Mouse (Mus musculus) C2C12 (cell line): ENCODE measurements around the gene Dusp28. TPM values are rescaled to one million over a fixed set of nuclear protein-coding genes. Genes with fewer than 3 reads are reported as not detected.

Experiments used
- H3K27me3 ChIP-seq: one replicate; pipeline ENCODE4 v1.6.1; 2011; ENCODE audit not compliant: control insufficient read depth, insufficient read depth, insufficient read length
- H3K36me3 ChIP-seq: one replicate; pipeline ENCODE4 v1.6.1; 2011; ENCODE audit not compliant: control insufficient read depth, insufficient read depth
- H3K4me3 ChIP-seq: one replicate; pipeline ENCODE4 v1.5.1; 2011; ENCODE audit warnings: mild to moderate bottlenecking, control low read depth; ENCODE audit not compliant: poor library complexity, insufficient read depth, severe bottlenecking
- H3K79me2 ChIP-seq: one replicate; pipeline ENCODE4 v1.6.1; 2011; ENCODE audit not compliant: control insufficient read depth, insufficient read depth
- H3K79me3 ChIP-seq: one replicate; pipeline ENCODE4 v1.6.1; 2011; ENCODE audit warnings: low read depth, control low read depth
- H3ac ChIP-seq: one replicate; pipeline ENCODE3; 2011; ENCODE audit warnings: low read depth; ENCODE audit not compliant: control insufficient read depth, insufficient read length
- CEBPB ChIP-seq: IDR thresholded peaks from one replicate; pipeline ENCODE4 v1.6.1; 2011; ENCODE audit warnings: low read depth, mild to moderate bottlenecking, control low read depth, moderate library complexity
- CTCF ChIP-seq: IDR thresholded peaks from one replicate; pipeline ENCODE4 v1.5.1; 2011; ENCODE audit not compliant: control insufficient read depth, insufficient read depth, insufficient read length
- FOSL1 ChIP-seq: IDR thresholded peaks from one replicate; pipeline ENCODE4 v1.8.0; 2011; ENCODE audit warnings: mild to moderate bottlenecking, low read length; ENCODE audit not compliant: poor library complexity, insufficient read depth, severe bottlenecking
- MAX ChIP-seq: IDR thresholded peaks from one replicate; pipeline ENCODE4 v1.6.1; 2011; ENCODE audit warnings: mild to moderate bottlenecking, control low read depth
- MYOD1 ChIP-seq: IDR thresholded peaks from one replicate; pipeline ENCODE4 v1.6.1; 2011; ENCODE audit warnings: low read depth; ENCODE audit not compliant: control insufficient read depth, insufficient read length
- MYOG ChIP-seq: IDR thresholded peaks from one replicate; pipeline ENCODE4 v1.6.1; 2011; ENCODE audit not compliant: control insufficient read depth, insufficient read length; ENCODE audit errors: extremely low read depth
- USF1 ChIP-seq: IDR thresholded peaks from one replicate; pipeline ENCODE4 v1.6.1; 2011; ENCODE audit warnings: low read depth, mild to moderate bottlenecking, control low read depth, moderate library complexity
- polyA plus RNA-seq: library from polyadenylated mRNA; unstranded; fragments of >200 nt; fragmentation: generic; extraction: Trizol; gene quantifications from one replicate; pipeline ENCODE4 v1.2.1, GENCODE M21; 2012; ENCODE audit warnings: missing spikeins

Dusp28 gene
- polyA plus RNA-seq, 1 experiment, result 9.3 TPM

- Histone ChIP-seq H3K36me3 (no peaks in the 10 kb centered on the region), H3K27me3 (no peaks in the 10 kb centered on the region), H3K79me3 (peaks cover 4% of the 10 kb centered on the region), H3K79me2 (peaks cover 4% of the 10 kb centered on the region), H3K4me3 (no peak overlapping the region), H3ac (no peak overlapping the region)
- TF ChIP-seq USF1, result peak; percentile 22
- no peak for TF ChIP-seq CTCF
Observed at GRCm38 (mm10) chr1:92930171-92930706, 23.5 kb downstream of the Dusp28 start.

- Histone ChIP-seq H3K79me3 (peaks cover 5% of the 10 kb centered on the region), H3K36me3 (no peaks in the 10 kb centered on the region), H3K79me2 (peaks cover 19% of the 10 kb centered on the region), H3K27me3 (no peaks in the 10 kb centered on the region), H3ac (peak overlapping the region; percentile 76), H3K4me3 (peak overlapping the region; percentile 78)
- TF ChIP-seq USF1 (no peak), MYOD1 (no peak), FOSL1 (no peak), MYOG (no peak), CTCF (no peak), MAX (no peak), CEBPB (no peak)
Observed at GRCm38 (mm10) chr1:92933611-92934010, 26.8 kb downstream of the Dusp28 start.

- H3K4me3 ChIP-seq, result peak within 1 kb of the TSS; percentile 78
- H3K36me3 ChIP-seq, result no peaks in the 10 kb centered on the region
- H3K79me3 ChIP-seq, result peaks cover 5% of the 10 kb centered on the region
- no peaks in the 10 kb centered on the region for H3K27me3 ChIP-seq
- peak within 1 kb of the TSS; percentile 79 for H3ac ChIP-seq
- peaks cover 19% of the 10 kb centered on the region for H3K79me2 ChIP-seq
- TF ChIP-seq CEBPB (peak; percentile 39), MAX (peak; percentile 61), USF1 (peak; percentile 94), FOSL1 (no peak)
Observed at GRCm38 (mm10) chr1:92934182-92934827, 27.5 kb downstream of the Dusp28 start, which contains the start of gene Capn10. Gene Capn10 (plus strand): TSS chr1:92934376.

- Histone ChIP-seq H3K79me2 (peaks cover 19% of the 10 kb centered on the region), H3K79me3 (peaks cover 5% of the 10 kb centered on the region), H3K27me3 (no peaks in the 10 kb centered on the region), H3K4me3 (peak overlapping the region; percentile 78), H3ac (peak overlapping the region; percentile 73), H3K36me3 (peaks cover 9% of the 10 kb centered on the region)
- TF ChIP-seq CEBPB, result no peak
- no peak for TF ChIP-seq MAX
- TF ChIP-seq MYOD1, result no peak
- TF ChIP-seq CTCF, result no peak
- TF ChIP-seq FOSL1, result no peak
- TF ChIP-seq USF1, result no peak
- no peak for TF ChIP-seq MYOG
Observed at GRCm38 (mm10) chr1:92935054-92935962, 28.5 kb downstream of the Dusp28 start.

- Histone ChIP-seq H3K4me3 (no peak overlapping the region), H3ac (no peak overlapping the region), H3K27me3 (no peaks in the 10 kb centered on the region), H3K36me3 (peaks cover 16% of the 10 kb centered on the region), H3K79me3 (peaks cover 5% of the 10 kb centered on the region), H3K79me2 (peaks cover 19% of the 10 kb centered on the region)
- TF ChIP-seq USF1 (no peak), MYOG (no peak), MYOD1 (no peak), CEBPB (no peak), CTCF (no peak), MAX (no peak), FOSL1 (no peak)
Observed at GRCm38 (mm10) chr1:92935977-92936376, 29.2 kb downstream of the Dusp28 start.
